Mouse (Mus musculus): ENCODE results near the gene Lin9.

Gene Lin9

GRCm38 (mm10) chr1:180707368-180707767 is 66.4 kb downstream of the Lin9 start:
- no peak for DNase-seq (ENCODE audit: low spot score)

DNA sequence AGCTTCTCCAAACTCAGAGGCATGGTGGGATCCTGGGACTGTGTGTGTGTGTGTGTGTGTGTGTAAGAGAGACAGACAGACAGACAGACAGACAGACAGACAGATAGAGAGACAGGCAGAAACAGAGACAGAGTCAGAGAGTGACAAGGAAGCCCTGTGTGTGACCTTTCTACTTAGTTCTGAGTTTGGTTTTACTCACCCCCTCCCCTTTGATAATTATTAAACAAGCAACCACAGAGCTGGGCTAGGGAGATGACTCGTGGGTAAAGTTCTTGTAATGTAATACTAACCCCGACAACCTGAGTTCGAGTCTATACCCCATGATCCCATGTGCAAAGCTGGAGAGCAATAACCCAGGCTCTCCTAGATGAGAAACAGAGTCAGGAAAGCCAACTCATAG is 66.9 kb downstream of the Lin9 start:
- DNase-seq (ENCODE audit: low spot score), result peak; percentile 72

DNA sequence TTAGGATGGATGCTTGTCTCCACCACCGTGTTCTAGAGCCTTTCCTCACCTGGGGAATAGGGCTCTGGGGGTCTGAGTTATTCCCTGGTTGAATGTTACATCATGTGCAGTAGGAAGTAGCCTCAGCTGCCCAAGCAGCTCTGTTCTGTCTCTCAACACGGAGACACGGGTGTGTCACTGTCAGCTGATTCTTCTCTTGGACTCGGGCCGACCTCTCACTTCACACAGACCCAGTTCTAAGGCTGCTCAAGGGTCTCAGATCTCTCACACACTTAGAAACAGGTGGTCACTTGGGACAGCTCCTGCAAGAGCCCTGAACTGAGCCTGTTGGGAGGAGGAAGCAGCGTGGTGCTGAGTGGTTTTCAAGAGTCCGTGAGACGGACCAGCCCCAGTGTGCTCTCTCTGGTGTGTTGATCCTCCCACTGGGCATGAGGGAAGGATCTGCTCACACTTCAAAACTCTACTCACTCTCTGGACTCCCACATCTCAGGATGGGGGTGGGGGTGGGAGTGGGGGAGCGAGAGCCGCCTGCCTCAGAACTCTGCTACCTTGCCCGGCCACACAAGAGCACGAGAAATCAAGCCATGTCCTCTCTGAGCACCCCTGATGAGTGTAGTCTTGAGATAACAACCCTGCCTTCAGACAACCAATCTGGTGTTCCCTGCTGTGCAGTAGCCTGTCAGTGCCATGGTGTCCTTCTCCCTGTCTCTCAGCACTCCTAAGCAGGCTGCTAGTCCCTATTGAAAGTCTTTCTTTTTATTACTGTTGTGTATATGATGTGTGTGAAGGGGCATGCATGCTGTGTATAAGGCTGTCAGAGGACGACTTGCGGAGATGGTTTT is 68.2 kb downstream of the Lin9 start:
- no peak for DNase-seq (ENCODE audit: low spot score)

DNA sequence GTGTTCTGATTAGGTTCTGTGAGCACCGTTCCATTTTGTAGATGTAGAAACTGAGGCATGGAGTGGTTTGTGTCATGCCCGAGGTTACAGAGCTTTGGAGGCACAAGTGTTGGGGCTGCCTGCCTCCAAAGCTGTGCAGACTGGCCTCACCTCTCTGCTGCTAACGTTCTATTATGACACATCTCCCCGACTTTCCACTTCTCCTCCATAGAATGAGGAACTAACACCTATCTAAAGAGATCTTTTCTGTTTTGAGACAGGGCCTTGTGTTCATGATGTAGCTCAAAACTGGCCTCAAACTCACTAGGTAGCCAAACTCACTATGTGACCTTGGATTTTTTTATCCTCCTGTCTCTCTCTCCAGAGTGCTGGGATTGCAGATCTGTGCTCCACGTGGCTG is 77.8 kb downstream of the Lin9 start:
- DNase-seq (ENCODE audit: low spot score), result no peak

DNA sequence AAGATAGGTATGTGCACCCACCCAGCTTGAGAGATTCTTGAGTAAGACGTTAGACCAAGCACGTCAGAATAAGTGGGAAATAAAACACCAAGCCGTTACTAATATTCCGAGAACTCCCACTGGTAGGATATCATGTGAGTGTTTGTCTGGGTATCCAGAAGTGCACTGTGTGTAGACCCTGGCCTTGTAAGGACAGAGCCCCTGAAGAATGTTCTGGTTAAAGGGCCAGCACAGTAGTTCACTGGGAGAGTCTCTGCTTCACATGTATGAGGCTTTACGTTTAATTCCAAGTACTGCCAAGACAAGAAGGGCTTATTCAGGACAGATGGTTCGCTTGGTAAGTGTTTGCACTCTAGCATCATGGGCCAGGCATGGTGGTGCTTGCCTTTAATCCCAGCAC is 78.5 kb downstream of the Lin9 start:
- DNase-seq (ENCODE audit: low spot score), result no peak

DNA sequence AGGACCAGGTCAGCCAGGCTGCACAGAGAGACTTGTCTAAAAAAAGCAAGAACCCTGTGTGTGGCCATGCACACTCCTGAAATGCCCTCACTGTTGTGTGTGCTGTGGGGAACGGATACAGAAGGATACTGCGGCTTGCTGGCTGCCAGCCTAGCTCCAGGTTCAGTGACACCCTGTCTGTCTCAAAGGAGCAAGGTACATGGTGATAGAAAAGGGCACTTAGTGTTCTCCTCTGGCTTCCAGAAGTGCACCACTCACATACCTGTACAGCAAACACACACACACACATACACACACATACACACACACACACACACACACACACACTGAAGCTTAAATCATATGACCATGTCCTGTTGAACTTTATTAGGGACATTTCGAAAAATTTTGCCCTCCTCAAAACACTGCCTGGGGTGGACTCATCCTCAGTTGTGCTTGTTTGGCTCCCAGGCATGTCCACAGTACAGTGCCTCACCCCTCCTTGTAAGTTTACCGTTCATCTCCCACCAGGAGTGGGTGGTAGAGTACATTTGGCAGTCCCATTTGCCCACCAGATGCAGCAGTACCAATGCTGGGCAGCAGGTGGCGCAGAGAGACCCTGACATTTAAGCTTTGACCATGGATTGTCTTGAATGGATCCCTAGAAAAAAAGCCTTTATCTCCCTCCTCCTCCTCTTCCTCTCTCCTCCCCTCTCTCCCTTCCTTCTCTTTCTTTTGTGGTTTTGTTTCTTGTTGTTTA is 79.2 kb downstream of the Lin9 start:
- DNase-seq (ENCODE audit: low spot score), result peak; percentile 56

GRCm38 (mm10) chr1:180722608-180723007 is 81.7 kb downstream of the Lin9 start:
- DNase-seq (ENCODE audit: low spot score), result no peak

- DNase-seq (ENCODE audit: low spot score), result no peak
Observed at GRCm38 (mm10) chr1:180723701-180724238, 82.8 kb downstream of the Lin9 start.

GRCm38 (mm10) chr1:180725704-180726179 is 84.8 kb downstream of the Lin9 start, which contains the start of gene Acbd3:
Acbd3 (plus strand) TSS chr1:180726043.
- DNase-seq (ENCODE audit: low spot score), result peak; percentile 94

DNA sequence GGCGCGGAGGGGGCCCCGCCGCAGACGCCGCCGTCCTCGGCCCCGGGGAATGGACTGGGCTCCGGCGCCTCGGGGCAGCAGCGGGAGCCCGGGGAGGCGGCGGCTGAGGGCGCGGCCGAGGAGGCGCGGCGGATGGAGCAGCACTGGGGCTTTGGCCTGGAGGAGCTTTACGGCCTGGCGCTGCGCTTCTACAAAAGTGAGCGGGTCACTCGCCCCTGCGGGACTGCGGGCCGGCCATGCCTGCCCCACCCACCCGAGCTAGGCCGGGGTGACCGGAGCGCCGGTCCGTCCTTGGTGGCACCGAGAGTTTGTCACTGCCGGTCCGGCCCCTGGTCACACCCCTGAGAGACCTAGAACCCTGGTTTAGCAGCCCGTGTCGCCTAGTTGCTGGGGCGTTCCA is 85.2 kb downstream of the Lin9 start:
- no peak for DNase-seq (ENCODE audit: low spot score)

DNA sequence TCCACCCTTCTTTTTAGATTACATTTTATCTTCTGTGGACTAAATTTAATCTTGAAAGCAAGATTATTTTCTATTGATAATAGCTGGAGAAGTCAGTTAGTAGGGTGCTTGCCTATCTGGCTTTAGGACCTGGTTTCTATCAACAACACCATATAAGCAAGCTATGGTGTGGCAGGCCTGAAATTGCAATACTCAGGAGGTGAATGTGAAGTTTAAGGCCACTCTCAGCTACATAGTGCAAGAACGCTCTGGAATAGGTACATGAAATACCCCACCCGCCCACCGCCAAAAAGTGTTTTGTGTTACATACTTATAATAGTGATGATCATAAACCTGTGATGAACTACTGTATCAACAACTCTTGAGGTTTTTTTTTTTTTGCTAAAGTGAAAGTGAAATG is 88.3 kb downstream of the Lin9 start:
- no peak for DNase-seq (ENCODE audit: low spot score)

All from yolk sac, embryonic 10.5 days (tissue).